Mouse (Mus musculus): ENCODE measurements around the gene 4930503E14Rik. TPM values are rescaled to one million over a fixed set of nuclear protein-coding genes. Genes with fewer than 3 reads are reported as not detected.
"Not testable (repeated sequence)": the region's sequence is repeated elsewhere in the genome, so short reads cannot be mapped to it uniquely, and the experiment has no call there.

Gene 4930503E14Rik
- total RNA-seq (2021) (not detected), polyA plus RNA-seq (2012; rRNA removed) (not detected in 2 replicates)
- long read RNA-seq, result 0 reads

- DNase-seq, result not testable (repeated sequence)
Measured at GRCm38 (mm10) chr14:44213154-44213553, at the start of gene 4930503E14Rik. Gene 4930503E14Rik, minus strand, starts transcription at chr14:44213254.

GRCm38 (mm10) chr14:44248039-44248438, 35.0 kb upstream of the 4930503E14Rik start:
- no peak for DNase-seq

- DNase-seq, result not testable (repeated sequence)
Measured at GRCm38 (mm10) chr14:44197361-44197760, 15.7 kb downstream of the 4930503E14Rik start, which contains the start of gene Gm8212. Gene Gm8212, plus strand, starts transcription at chr14:44197661.

- DNase-seq, result not testable (repeated sequence)
Measured at GRCm38 (mm10) chr14:44123551-44123950, 89.5 kb downstream of the 4930503E14Rik start, which contains the start of gene Gm3327. Gene Gm3327, plus strand, starts transcription at chr14:44123851.

Other genes starting within 250 kb of the 4930503E14Rik start
- not detected for gene Ang6, start 211.0 kb downstream of the 4930503E14Rik start, total RNA-seq (2021)
- gene Ang6, start 211.0 kb downstream of the 4930503E14Rik start, polyA plus RNA-seq (2012; rRNA removed), result not detected in 2 replicates
- gene Ear2, start 110.6 kb downstream of the 4930503E14Rik start, total RNA-seq (2021), result 1 to 10 TPM; 1.7 to 5.1 TPM
- gene Ear2, start 110.6 kb downstream of the 4930503E14Rik start, polyA plus RNA-seq (2012; rRNA removed), result 7.5 and 8.8 TPM in 2 replicates
- gene Gm3327, start 89.4 kb downstream of the 4930503E14Rik start, total RNA-seq (2021), result not detected
- not detected in 2 replicates for gene Gm3327, start 89.4 kb downstream of the 4930503E14Rik start, polyA plus RNA-seq (2012; rRNA removed)
- gene Gm8212, start 15.6 kb downstream of the 4930503E14Rik start, total RNA-seq (2021), result not detected
- not detected in 2 replicates for gene Gm8212, start 15.6 kb downstream of the 4930503E14Rik start, polyA plus RNA-seq (2012; rRNA removed)
- not detected for gene Gm8220, start 72.3 kb upstream of the 4930503E14Rik start, total RNA-seq (2021)
- gene Gm8220, start 72.3 kb upstream of the 4930503E14Rik start, polyA plus RNA-seq (2012; rRNA removed), result not detected in 2 replicates
- not detected for gene Gm5930, start 125.3 kb upstream of the 4930503E14Rik start, total RNA-seq (2021)
- not detected in 2 replicates for gene Gm5930, start 125.3 kb upstream of the 4930503E14Rik start, polyA plus RNA-seq (2012; rRNA removed)
- not detected for gene Gm8229, start 152.1 kb upstream of the 4930503E14Rik start, total RNA-seq (2021)
- not detected in 2 replicates for gene Gm8229, start 152.1 kb upstream of the 4930503E14Rik start, polyA plus RNA-seq (2012; rRNA removed)
- gene Gm3371, start 197.4 kb upstream of the 4930503E14Rik start, total RNA-seq (2021), result not detected
- gene Gm3371, start 197.4 kb upstream of the 4930503E14Rik start, polyA plus RNA-seq (2012; rRNA removed), result not detected in 2 replicates
- not detected for gene Gm8232, start 220.4 kb upstream of the 4930503E14Rik start, total RNA-seq (2021)
- gene Gm8232, start 220.4 kb upstream of the 4930503E14Rik start, polyA plus RNA-seq (2012; rRNA removed), result not detected in 2 replicates